Mouse (Mus musculus) MEL (cell line): Measurements from ENCODE around the gene Atp6v0a1. TPM values are rescaled to one million over a fixed set of nuclear protein-coding genes. Genes with fewer than 3 reads are reported as not detected.

Source experiments
- DNase-seq: peaks from one replicate; pipeline ENCODE4 v3.0.0; 2011; ENCODE audit warnings: low read depth, low spot score
- H3K27ac ChIP-seq: 2 replicates; pipeline ENCODE4 v1.5.1; 2012; ENCODE audit warnings: low read depth, mild to moderate bottlenecking, control low read depth, low read length, moderate library complexity; ENCODE audit not compliant: control insufficient read depth
- H3K27me3 ChIP-seq, 2 experiments: fragments of 150-350 bp in 1 of 2; sonication (generic) in 1 of 2; 2 replicates each; pipeline ENCODE4 v1.6.1; 2012; ENCODE audit warnings: low read length in 2 of 2, mild to moderate bottlenecking in 2 of 2, improper control_type of control experiment in 1 of 2, moderate library complexity in 1 of 2; ENCODE audit not compliant: insufficient read depth in 2 of 2, control insufficient read depth in 1 of 2
- H3K36me3 ChIP-seq, 2 experiments: 2 replicates each; pipeline ENCODE4 v1.6.1; 2012 to 2014; ENCODE audit warnings: low read length in 2 of 2, improper control_type of control experiment in 1 of 2, inconsistent platforms in 1 of 2, mild to moderate bottlenecking in 1 of 2; ENCODE audit not compliant: insufficient read depth in 2 of 2, control insufficient read depth in 1 of 2
- H3K4me1 ChIP-seq, 2 experiments: fragments of 150-350 bp in 1 of 2; sonication (generic) in 1 of 2; 2 replicates each; pipeline ENCODE4 v1.6.1; 2012; ENCODE audit warnings: low read length in 2 of 2, improper control_type of control experiment in 1 of 2, mild to moderate bottlenecking in 1 of 2; ENCODE audit not compliant: insufficient read depth in 2 of 2, control insufficient read depth in 1 of 2
- H3K4me3 ChIP-seq, 2 experiments: fragments of 150-350 bp in 1 of 2; sonication (generic) in 1 of 2; 2 replicates each; pipeline ENCODE4 v1.5.1; 2012; ENCODE audit warnings: low read depth in 2 of 2, low read length in 2 of 2, mild to moderate bottlenecking in 2 of 2, moderate library complexity in 2 of 2, control low read depth in 1 of 2, improper control_type of control experiment in 1 of 2; ENCODE audit not compliant: control insufficient read depth in 1 of 2, insufficient read depth in 1 of 2
- H3K79me2 ChIP-seq: 2 replicates; pipeline ENCODE4 v1.6.1; 2012; ENCODE audit warnings: mild to moderate bottlenecking, low read length, moderate library complexity; ENCODE audit not compliant: control insufficient read depth, poor library complexity, insufficient read depth
- H3K9ac ChIP-seq: 2 replicates; pipeline ENCODE4 v1.6.1; 2012; ENCODE audit warnings: low read depth, mild to moderate bottlenecking, control low read depth, low read length, moderate library complexity; ENCODE audit not compliant: control insufficient read depth, poor library complexity, severe bottlenecking
- H3K9me3 ChIP-seq: fragments of 150-350 bp; sonication (generic); replicated peaks from 2 replicates; pipeline ENCODE4 v1.6.1; 2012; ENCODE audit warnings: mild to moderate bottlenecking, low read length, improper control_type of control experiment, moderate library complexity; ENCODE audit not compliant: insufficient read depth
- BHLHE40 ChIP-seq: IDR thresholded peaks from 2 replicates; pipeline ENCODE4 v1.6.1; 2012; ENCODE audit warnings: low read depth, mild to moderate bottlenecking, inconsistent platforms, low read length, improper control_type of control experiment, borderline replicate concordance
- CHD1 ChIP-seq: IDR thresholded peaks from 2 replicates; pipeline ENCODE4 v1.6.1; 2012; ENCODE audit warnings: low read depth, mild to moderate bottlenecking, inconsistent platforms, low read length, improper control_type of control experiment
- CHD2 ChIP-seq: IDR thresholded peaks from 2 replicates; pipeline ENCODE4 v1.6.1; 2011; ENCODE audit warnings: low read length, improper control_type of control experiment
- CTCF ChIP-seq, 3 experiments: IDR thresholded peaks in 2 of 3; conservative IDR thresholded peaks in 1 of 3; 2 replicates each; pipeline ENCODE4 v1.5.1; 2011 to 2012; ENCODE audit warnings: low read length in 3 of 3, low read depth in 2 of 3, mild to moderate bottlenecking in 2 of 3, improper control_type of control experiment in 1 of 3, inconsistent platforms in 1 of 3, mixed read lengths in 1 of 3, moderate library complexity in 1 of 3; ENCODE audit not compliant: control insufficient read depth in 1 of 3, insufficient read depth in 1 of 3, poor library complexity in 1 of 3, severe bottlenecking in 1 of 3
- E2F4 ChIP-seq: IDR thresholded peaks from 2 replicates; pipeline ENCODE4 v1.6.1; 2011; ENCODE audit warnings: low read depth, low read length, improper control_type of control experiment, borderline replicate concordance
- ELF1 ChIP-seq: IDR thresholded peaks from 2 replicates; pipeline ENCODE4 v1.6.1; 2014; ENCODE audit warnings: low read depth, mild to moderate bottlenecking, inconsistent platforms, low read length, improper control_type of control experiment, moderate library complexity
- ETS1 ChIP-seq: IDR thresholded peaks from 2 replicates; pipeline ENCODE4 v1.6.1; 2012; ENCODE audit warnings: low read depth, mild to moderate bottlenecking, inconsistent platforms, low read length, improper control_type of control experiment, moderate library complexity
- GABPA ChIP-seq: IDR thresholded peaks from 2 replicates; pipeline ENCODE4 v1.6.1; 2012; ENCODE audit warnings: low read depth, mild to moderate bottlenecking, inconsistent platforms, low read length, improper control_type of control experiment, moderate library complexity
- GATA1 ChIP-seq: IDR thresholded peaks from 2 replicates; pipeline ENCODE4 v1.6.1; 2011; ENCODE audit warnings: low read depth, low read length, improper control_type of control experiment
- HCFC1 ChIP-seq: IDR thresholded peaks from 2 replicates; pipeline ENCODE4 v1.6.1; 2012; ENCODE audit warnings: low read depth, mild to moderate bottlenecking, inconsistent platforms, low read length, improper control_type of control experiment, moderate library complexity
- JUND ChIP-seq: IDR thresholded peaks from 2 replicates; pipeline ENCODE4 v1.6.1; 2011; ENCODE audit warnings: low read depth, mild to moderate bottlenecking, improper control_type of control experiment, low read length
- KAT2A ChIP-seq: conservative IDR thresholded peaks from 2 replicates; pipeline ENCODE4 v1.6.1; 2012; ENCODE audit warnings: low read depth, low read length, improper control_type of control experiment, inconsistent platforms
- MAFK ChIP-seq: IDR thresholded peaks from 2 replicates; pipeline ENCODE4 v1.6.1; 2011; ENCODE audit warnings: low read depth, mild to moderate bottlenecking, low read length, improper control_type of control experiment, borderline replicate concordance
- MAX ChIP-seq: IDR thresholded peaks from 2 replicates; pipeline ENCODE4 v1.6.1; 2011; ENCODE audit warnings: low read length, improper control_type of control experiment
- MAZ ChIP-seq: IDR thresholded peaks from 2 replicates; pipeline ENCODE4 v1.6.1; 2012; ENCODE audit warnings: low read depth, mild to moderate bottlenecking, inconsistent platforms, low read length, improper control_type of control experiment
- MEF2A ChIP-seq: IDR thresholded peaks from 2 replicates; pipeline ENCODE4 v1.6.1; 2014; ENCODE audit warnings: low read depth, mild to moderate bottlenecking, inconsistent platforms, low read length, improper control_type of control experiment; ENCODE audit not compliant: poor library complexity, insufficient replicate concordance, severe bottlenecking; ENCODE audit errors: extremely low read depth
- MXI1 ChIP-seq: IDR thresholded peaks from 2 replicates; pipeline ENCODE4 v1.6.1; 2011; ENCODE audit warnings: mild to moderate bottlenecking, low read depth, low read length, improper control_type of control experiment
- MYB ChIP-seq: IDR thresholded peaks from 2 replicates; pipeline ENCODE4 v1.6.1; 2011; ENCODE audit warnings: mild to moderate bottlenecking, low read depth, low read length, improper control_type of control experiment
- MYC ChIP-seq: IDR thresholded peaks from 2 replicates; pipeline ENCODE4 v1.6.1; 2011; ENCODE audit warnings: low read depth, mild to moderate bottlenecking, low read length, improper control_type of control experiment, moderate library complexity
- NELFE ChIP-seq: IDR thresholded peaks from 2 replicates; pipeline ENCODE4 v1.6.1; 2011; ENCODE audit warnings: low read depth, low read length, improper control_type of control experiment
- NRF1 ChIP-seq: IDR thresholded peaks from 2 replicates; pipeline ENCODE4 v1.6.1; 2014; ENCODE audit warnings: low read depth, mild to moderate bottlenecking, inconsistent platforms, low read length, improper control_type of control experiment, moderate library complexity; ENCODE audit not compliant: poor library complexity, insufficient read depth, severe bottlenecking
- POLR2A ChIP-seq, 2 experiments: IDR thresholded peaks; 2 replicates each; pipeline ENCODE4 v1.6.1; 2011 to 2012; ENCODE audit warnings: low read length in 2 of 2, mild to moderate bottlenecking in 2 of 2, control low read depth in 1 of 2, improper control_type of control experiment in 1 of 2, low read depth in 1 of 2, moderate library complexity in 1 of 2; ENCODE audit not compliant: control insufficient read depth in 1 of 2, insufficient read depth in 1 of 2, poor library complexity in 1 of 2
- POLR2AphosphoS2 ChIP-seq: IDR thresholded peaks from 2 replicates; pipeline ENCODE4 v1.6.1; 2011; ENCODE audit warnings: low read length, improper control_type of control experiment
- POLR2AphosphoS5 ChIP-seq: IDR thresholded peaks from 2 replicates; pipeline ENCODE4 v1.6.1; 2012; ENCODE audit warnings: low read depth, borderline replicate concordance, mild to moderate bottlenecking, inconsistent platforms, low read length, moderate library complexity, mixed read lengths
- RAD21 ChIP-seq: IDR thresholded peaks from 2 replicates; pipeline ENCODE4 v1.6.1; 2011; ENCODE audit warnings: mild to moderate bottlenecking, low read depth, low read length, improper control_type of control experiment
- RCOR1 ChIP-seq: IDR thresholded peaks from 2 replicates; pipeline ENCODE4 v1.6.1; 2012; ENCODE audit warnings: low read depth, mild to moderate bottlenecking, inconsistent platforms, low read length, improper control_type of control experiment
- SIN3A ChIP-seq: IDR thresholded peaks from 2 replicates; pipeline ENCODE4 v1.6.1; 2012; ENCODE audit warnings: low read length, improper control_type of control experiment, inconsistent platforms
- SMC3 ChIP-seq: IDR thresholded peaks from 2 replicates; pipeline ENCODE4 v1.6.1; 2011; ENCODE audit warnings: low read depth, low read length, improper control_type of control experiment
- TAL1 ChIP-seq: IDR thresholded peaks from 2 replicates; pipeline ENCODE4 v1.6.1; 2012; ENCODE audit warnings: mild to moderate bottlenecking, inconsistent platforms, low read length, moderate library complexity, mixed read lengths
- TBP ChIP-seq: IDR thresholded peaks from 2 replicates; pipeline ENCODE4 v1.8.0; 2011; ENCODE audit warnings: low read depth, low read length, improper control_type of control experiment
- USF2 ChIP-seq, 2 experiments: IDR thresholded peaks; 2 replicates each; pipeline ENCODE4 v1.6.1; 2011 to 2012; ENCODE audit warnings: improper control_type of control experiment in 2 of 2, low read length in 2 of 2, borderline replicate concordance in 1 of 2, inconsistent platforms in 1 of 2, low read depth in 1 of 2, mild to moderate bottlenecking in 1 of 2; ENCODE audit not compliant: insufficient read depth in 1 of 2
- ZC3H11A ChIP-seq: IDR thresholded peaks from 2 replicates; pipeline ENCODE4 v1.6.1; 2012; ENCODE audit warnings: low read depth, mild to moderate bottlenecking, inconsistent platforms, low read length, improper control_type of control experiment
- ZMIZ1 ChIP-seq: IDR thresholded peaks from 2 replicates; pipeline ENCODE4 v1.6.1; 2012; ENCODE audit warnings: low read depth, mild to moderate bottlenecking, inconsistent platforms, low read length, improper control_type of control experiment, moderate library complexity
- ZNF384 ChIP-seq: IDR thresholded peaks from 2 replicates; pipeline ENCODE4 v1.6.1; 2012; ENCODE audit warnings: low read depth, mild to moderate bottlenecking, inconsistent platforms, low read length, improper control_type of control experiment
- polyA plus RNA-seq, 2 experiments: library from polyadenylated mRNA; stranded (reverse) in 1 of 2; unstranded in 1 of 2; fragments of >175 nt in 1 of 2; fragments of >200 nt in 1 of 2; gene quantifications; 2 replicates each; pipeline versions ENCODE4 v1.2.1 to v1.2.4; 2012; ENCODE audit warnings: low replicate concordance in 2 of 2, low read depth in 1 of 2; ENCODE audit not compliant: insufficient read length in 2 of 2, insufficient read depth in 1 of 2, missing spikeins in 1 of 2
- total RNA-seq: library from RNA; depleted of rRNA; stranded (reverse); fragments of 300-350 nt; gene quantifications from 2 replicates; pipeline ENCODE4 v1.2.3, GENCODE M21; 2012

Gene Atp6v0a1
- total and polyA plus RNA-seq, 3 experiments: 12.8 to 23.2 TPM; not detected in 1

- Histone ChIP-seq H3K4me1 (peaks cover 11 to 12% of the 10 kb centered on the region in 2 experiments), H3K9ac (peak overlapping the region; percentile 61), H3K36me3 (peaks cover 0 to 30% of the 10 kb centered on the region in 2 experiments; a peak in 2 of 4 replicates), H3K4me3 (peak overlapping the region; percentile 51 to 71), H3K79me2 (peaks cover 2% of the 10 kb centered on the region; the same call in 1 of the 2 replicates), H3K27me3 (peaks cover 2 to 7% of the 10 kb centered on the region in 2 experiments; a peak in 3 of 4 replicates), H3K27ac (peak overlapping the region; percentile 77), H3K9me3 (no peaks in the 10 kb centered on the region)
- DNase-seq: peak; percentile 97
- TF ChIP-seq CTCF (IDR thresholded peaks at IDR 0.05 in 2 of 3, conservative IDR thresholded peaks at IDR 0.05 in 1 of 3; ENCODE audit: control insufficient read depth in 1 of 3, insufficient read depth in 1 of 3, low read depth in 2 of 3, low read length in 3 of 3, poor library complexity in 1 of 3, severe bottlenecking in 1 of 3): no peak
- no peak for TF ChIP-seq CHD2
- 0 out of 2 replicates have a peak, but pooled peaks have one; percentile 32 for TF ChIP-seq ELF1
- no peak for TF ChIP-seq NRF1
- peak; percentile 100 for TF ChIP-seq ETS1
- peak; percentile 70; the same call in 1 of the 2 replicates for TF ChIP-seq MYC
- TF ChIP-seq ZC3H11A: peak; percentile 33; the same call in 1 of the 2 replicates
- peak; percentile 29; the same call in 1 of the 2 replicates for TF ChIP-seq HCFC1
- peak; percentile 32; the same call in 1 of the 2 replicates for TF ChIP-seq NELFE
- peak; percentile 96 for TF ChIP-seq ZNF384
- TF ChIP-seq POLR2A (IDR thresholded peaks at IDR 0.05; ENCODE audit: control insufficient read depth in 1 of 2, insufficient read depth in 1 of 2, low read depth in 1 of 2, low read length in 2 of 2, poor library complexity in 1 of 2): no peak
- TF ChIP-seq MEF2A: no peak
- peak; percentile 66 for TF ChIP-seq MAX
- TF ChIP-seq SIN3A: peak; percentile 98
- peak; percentile 88 for TF ChIP-seq MAFK
- TF ChIP-seq JUND: peak; percentile 61; the same call in 1 of the 2 replicates
- no peak for TF ChIP-seq POLR2AphosphoS5
- TF ChIP-seq GATA1: peak; percentile 71
- no peak for TF ChIP-seq USF2 (IDR thresholded peaks at IDR 0.05; ENCODE audit: borderline replicate concordance in 1 of 2, insufficient read depth in 1 of 2, low read depth in 1 of 2, low read length in 2 of 2)
- TF ChIP-seq RAD21: no peak
- TF ChIP-seq RCOR1: peak; percentile 94
- TF ChIP-seq MYB: 0 out of 2 replicates have a peak, but pooled peaks have one; percentile 31
- peak; percentile 60; the same call in 1 of the 2 replicates for TF ChIP-seq TBP
- TF ChIP-seq ZMIZ1: no peak
- TF ChIP-seq E2F4: 0 out of 2 replicates have a peak, but pooled peaks have one; percentile 6
- TF ChIP-seq TAL1: no peak
- peak; percentile 88 for TF ChIP-seq MXI1
- peak; percentile 92 for TF ChIP-seq BHLHE40
- peak; percentile 14; the same call in 1 of the 2 replicates for TF ChIP-seq SMC3
- peak; percentile 47 for TF ChIP-seq KAT2A
- TF ChIP-seq GABPA: no peak
- TF ChIP-seq CHD1: no peak; the same call in 1 of the 2 replicates
- no peak for TF ChIP-seq MAZ
- 0 out of 2 replicates have a peak, but pooled peaks have one; percentile 25 for TF ChIP-seq POLR2AphosphoS2
Measured at GRCm38 (mm10) chr11:101008206-101009045, 826 bp upstream of the Atp6v0a1 start.
